Mouse (Mus musculus) megakaryocyte progenitor cell, adult 5-6 weeks (primary cell): ENCODE measurements around the gene Cyp27a1. TPM values are rescaled to one million over a fixed set of nuclear protein-coding genes. Genes with fewer than 3 reads are reported as not detected.

Source experiments
- ATAC-seq: replicated peaks from 2 replicates; pipeline ENCODE4 v1.8.0; 2016; ENCODE audit warnings: mild to moderate bottlenecking, moderate TSS enrichment, inconsistent platforms; ENCODE audit not compliant: poor library complexity
- total RNA-seq, 2 experiments: library from RNA; stranded (forward) in 1 of 2; stranded (reverse) in 1 of 2; fragments of 157-497, 149-512 nt in 1 of 2; fragments of 200-1000 nt in 1 of 2; gene quantifications; 2 replicates each; pipeline versions ENCODE4 v1.2.3 to v1.2.4; 2015 to 2017

The Cyp27a1 gene
- total RNA-seq, 2 experiments from 2014 or later: 2.4 to 4.5 TPM

DNA sequence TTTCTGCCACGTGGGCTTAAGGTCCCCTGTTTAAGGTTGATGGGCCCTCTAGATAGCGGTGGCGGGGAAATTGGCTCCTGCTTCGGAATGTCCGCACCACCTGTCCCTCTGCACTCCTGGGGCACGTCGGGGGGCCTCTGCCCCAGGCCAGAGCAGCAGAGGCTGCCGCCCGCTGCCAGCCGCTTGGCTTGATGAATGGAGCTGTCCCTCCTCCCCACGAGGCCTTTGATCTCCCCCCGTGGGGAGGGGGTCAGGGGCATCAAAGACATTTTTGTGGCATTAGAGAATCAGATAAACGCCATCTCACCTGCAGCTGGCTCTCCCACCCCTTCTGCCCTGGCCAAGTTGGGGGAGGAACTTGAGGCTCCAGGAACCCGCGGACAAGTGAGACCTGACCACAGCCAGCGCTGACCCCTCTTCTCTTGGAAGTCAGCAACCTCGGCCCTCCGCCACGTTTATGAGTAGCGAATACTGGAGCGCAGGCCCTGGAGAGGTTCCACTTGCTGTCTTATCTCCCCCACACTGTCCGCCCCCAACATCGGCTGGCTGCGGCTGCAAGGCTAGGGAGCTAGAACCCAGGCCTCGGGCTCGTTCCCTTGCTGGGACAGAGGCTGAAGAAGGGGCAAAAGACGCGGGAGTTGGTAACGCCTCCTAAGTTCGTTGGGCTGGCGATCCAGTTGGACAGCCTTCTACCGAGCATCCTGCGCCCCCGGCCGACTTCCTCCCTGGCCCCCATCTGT lies 57.5 kb downstream of the Cyp27a1 start:
- ATAC-seq: no peak

DNA sequence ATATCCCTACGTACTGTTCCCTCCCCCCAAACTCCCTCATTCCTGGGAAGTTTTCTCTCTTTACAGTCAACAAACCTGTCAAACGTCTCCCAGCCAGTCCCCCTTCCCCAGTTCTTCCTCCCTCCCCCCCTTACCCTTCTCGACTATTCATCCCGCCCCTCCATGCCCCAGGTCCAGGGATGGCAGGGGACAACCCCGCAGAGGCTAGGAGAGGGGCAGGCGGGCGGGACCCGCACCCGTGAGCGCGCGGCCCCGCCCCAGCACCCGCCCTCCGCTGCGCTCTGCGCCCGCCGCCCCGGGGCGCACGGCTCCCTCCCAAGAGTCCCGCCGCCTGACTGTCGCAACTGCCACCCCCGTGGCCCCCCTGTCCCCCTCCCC lies 58.1 kb downstream of the Cyp27a1 start:
- no peak for ATAC-seq

DNA sequence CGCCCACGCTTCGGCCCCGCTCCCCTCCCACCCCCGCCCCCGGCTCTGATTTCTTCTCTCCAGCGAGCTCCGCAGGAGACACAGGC lies 58.3 kb downstream of the Cyp27a1 start, which contains the start of gene Wnt6:
TSS of gene Wnt6 (plus strand) at position 48 of the 86 bp plus-strand sequence.
- no peak for ATAC-seq

DNA sequence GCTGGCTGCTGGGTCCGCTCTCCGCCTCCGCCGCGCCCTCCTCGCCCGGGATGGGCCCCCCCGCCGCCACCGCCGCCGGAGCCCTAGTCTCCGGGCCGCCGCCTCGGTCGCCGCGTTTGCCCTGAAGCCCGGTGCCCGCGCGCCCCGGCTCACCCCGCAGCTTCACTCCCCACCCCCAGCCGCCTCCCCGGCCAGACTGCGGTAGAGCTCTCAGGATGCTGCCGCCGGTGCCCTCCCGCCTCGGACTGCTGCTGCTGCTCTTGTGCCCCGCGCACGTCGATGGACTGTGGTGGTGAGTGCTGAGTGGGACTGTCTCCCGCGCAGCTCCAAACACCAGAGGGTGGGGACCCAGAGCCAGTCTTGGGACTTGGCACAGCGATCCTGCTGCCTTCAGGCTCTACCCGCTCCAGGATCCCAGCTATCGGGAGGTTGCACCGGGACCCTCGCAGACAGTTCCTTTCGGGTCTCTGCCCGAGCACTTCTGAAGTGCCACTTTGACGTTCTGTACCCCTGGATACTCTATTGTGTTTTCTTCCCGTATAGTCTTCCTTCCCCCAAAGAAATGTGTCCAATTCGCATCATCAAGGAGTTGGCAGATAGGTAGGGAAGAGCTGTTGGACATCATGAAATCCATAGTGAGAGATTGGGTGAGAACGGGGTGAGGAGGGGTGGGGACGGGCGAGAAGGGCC lies 58.7 kb downstream of the Cyp27a1 start:
- no peak for ATAC-seq

DNA sequence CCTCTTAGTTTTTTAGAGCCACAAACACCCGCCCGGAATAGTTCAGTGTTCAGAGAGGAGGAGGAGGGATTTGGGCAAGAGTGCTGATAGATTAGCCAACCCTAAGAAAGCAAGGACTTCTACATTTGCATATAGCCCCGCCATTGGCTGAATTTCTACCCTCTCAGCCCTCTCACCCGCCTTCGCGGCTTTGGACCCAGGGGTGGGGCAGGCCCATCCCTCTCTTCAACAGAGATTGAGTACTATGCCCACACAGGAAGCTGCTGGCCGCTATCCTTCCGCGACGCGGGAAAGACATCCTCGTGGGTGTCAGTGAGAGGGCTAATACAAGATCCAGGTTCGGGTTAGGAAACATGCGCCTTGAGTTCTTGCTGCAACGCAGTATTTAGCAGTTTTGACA lies 59.8 kb downstream of the Cyp27a1 start:
- peak; percentile 96 for ATAC-seq

DNA sequence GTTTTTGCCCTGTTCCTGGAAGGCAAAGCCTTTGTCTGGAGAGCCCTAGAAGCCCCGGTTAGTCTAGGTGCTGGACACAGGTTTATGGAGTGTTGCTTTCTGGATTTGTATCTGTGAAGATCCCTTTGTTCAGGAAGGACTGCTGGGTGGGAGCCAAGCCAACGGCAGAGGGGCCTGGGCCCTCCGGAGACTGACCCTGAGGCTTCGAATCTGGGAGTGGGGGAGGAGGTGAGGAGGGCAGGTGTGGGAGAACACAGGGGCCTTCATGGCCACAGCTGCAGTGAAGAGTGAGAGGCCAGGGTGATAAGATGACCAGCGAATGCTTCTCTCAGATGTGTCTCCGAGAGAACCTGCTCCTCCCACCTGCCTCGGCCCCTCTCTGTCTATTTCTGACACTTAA lies 60.7 kb downstream of the Cyp27a1 start:
- ATAC-seq: no peak

DNA sequence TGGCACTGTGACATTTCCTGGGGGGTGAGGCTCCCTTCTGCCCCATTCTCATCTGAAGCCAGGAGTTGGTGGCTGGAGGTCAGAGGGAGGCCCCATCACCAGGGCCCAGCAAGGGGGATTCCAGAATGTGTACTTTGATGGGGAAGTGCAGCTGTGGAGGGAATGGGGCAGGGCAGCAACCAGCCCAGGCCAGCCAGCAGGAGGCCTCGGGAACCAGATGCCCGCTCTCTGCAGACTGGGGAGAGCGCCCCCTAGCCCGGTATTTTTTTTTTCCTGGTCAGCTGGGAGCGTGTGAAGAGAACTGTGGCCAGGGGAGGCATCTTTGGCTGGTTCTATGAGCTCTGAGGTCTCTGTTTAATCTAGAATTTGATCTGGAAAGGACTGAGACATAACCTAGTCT lies 62.4 kb downstream of the Cyp27a1 start:
- peak; percentile 49 for ATAC-seq

DNA sequence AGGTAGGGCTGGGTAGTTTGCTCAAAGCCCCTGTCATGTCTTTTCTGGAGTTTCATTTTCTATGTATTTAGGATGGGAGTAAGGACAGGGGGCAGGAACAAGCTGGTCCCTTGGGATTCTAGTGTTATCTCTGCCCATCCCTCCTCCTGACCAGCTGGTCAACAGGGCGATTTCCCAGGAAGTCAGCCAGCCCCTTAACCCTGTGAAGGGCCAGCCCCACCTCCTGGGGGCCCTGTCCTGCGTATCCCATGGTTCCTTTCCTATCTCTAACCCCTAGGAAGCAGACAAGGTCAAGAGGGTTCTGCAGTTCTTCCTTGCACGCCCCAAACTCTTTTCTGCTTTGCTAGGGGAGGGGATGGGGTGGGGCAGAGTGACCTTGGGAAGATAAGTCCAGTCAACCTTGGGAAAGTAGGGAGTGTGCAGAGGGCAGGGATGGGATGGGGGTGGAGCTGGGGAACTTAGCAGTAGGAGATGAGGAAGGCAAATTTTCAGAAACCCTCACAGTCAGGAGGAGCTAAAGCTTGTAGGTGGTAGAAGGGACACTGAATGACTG lies 65.6 kb downstream of the Cyp27a1 start:
- ATAC-seq: no peak

DNA sequence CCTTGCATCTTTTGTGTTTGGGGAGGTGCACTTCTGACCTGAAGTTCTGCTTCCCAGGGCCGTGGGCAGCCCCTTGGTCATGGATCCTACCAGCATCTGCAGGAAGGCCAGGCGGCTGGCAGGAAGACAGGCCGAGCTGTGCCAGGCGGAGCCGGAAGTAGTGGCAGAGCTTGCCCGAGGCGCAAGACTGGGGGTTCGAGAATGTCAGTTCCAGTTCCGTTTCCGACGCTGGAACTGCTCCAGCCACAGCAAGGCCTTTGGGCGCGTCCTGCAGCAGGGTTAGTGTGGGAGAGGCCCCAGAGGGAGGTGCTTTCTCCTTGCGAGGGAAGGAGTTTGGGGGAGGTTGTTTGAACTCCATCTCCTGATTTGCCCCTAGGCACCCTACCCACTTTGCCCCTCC lies 68.7 kb downstream of the Cyp27a1 start:
- peak; percentile 62 for ATAC-seq

DNA sequence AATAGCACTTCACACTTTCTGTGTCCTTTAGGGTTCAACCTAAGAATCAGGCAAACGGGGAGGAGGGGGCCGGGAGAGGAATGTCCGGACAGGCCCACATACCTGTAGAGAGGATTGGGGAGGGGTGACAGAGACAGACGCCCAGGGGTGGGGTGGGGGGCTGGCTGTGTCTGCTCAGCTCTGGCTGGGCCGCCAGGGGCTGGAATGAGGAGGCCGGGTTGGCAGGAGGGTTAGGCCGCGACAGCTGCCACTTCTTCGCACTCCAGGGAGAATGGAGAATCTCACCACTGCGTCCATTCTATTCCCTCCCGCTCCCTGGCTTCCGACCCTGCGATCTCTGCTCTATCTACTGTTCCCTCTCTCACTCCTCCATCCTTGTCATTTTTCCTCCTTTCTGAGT lies 70.2 kb downstream of the Cyp27a1 start:
- ATAC-seq: no peak

DNA sequence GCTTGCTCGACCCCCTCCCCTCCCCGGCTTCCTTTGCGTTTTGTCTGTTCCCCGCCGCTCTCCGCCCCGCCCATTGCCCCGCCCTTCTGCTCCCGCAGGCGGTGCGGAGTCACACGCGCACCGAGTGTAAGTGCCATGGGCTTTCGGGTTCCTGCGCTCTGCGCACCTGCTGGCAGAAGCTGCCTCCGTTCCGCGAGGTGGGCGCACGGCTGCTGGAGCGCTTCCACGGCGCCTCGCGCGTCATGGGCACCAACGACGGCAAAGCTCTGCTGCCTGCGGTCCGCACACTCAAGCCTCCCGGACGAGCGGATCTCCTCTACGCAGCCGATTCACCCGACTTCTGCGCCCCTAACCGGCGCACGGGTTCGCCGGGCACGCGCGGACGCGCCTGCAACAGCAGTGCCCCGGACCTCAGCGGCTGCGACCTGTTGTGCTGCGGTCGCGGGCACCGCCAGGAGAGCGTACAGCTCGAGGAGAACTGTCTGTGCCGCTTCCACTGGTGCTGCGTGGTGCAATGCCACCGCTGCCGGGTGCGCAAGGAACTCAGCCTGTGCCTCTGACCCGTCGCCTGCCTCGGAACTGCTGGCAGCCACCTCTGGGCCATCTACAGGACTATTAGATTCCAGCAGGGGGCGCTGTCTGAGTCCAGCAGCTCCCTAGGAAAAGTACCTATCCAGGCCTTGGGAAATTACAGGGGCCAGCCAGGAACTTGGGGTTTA lies 70.8 kb downstream of the Cyp27a1 start:
- peak; percentile 57 for ATAC-seq

Other genes with a start within 250 kb of the Cyp27a1 start
- 58.9 and 65.3 TPM in 2 replicates for gene Cnot9, start 207.5 kb upstream of the Cyp27a1 start, total RNA-seq (2015)
- gene Cnot9, start 207.5 kb upstream of the Cyp27a1 start, total RNA-seq (2017): 70.1 and 87.8 TPM in 2 replicates
- not detected in 2 replicates for gene Plcd4, start 170.7 kb upstream of the Cyp27a1 start, total RNA-seq (2015)
- not detected in 2 replicates for gene Plcd4, start 170.7 kb upstream of the Cyp27a1 start, total RNA-seq (2017)
- 27.7 and 29.5 TPM in 2 replicates for gene Usp37, start 169.3 kb upstream of the Cyp27a1 start, total RNA-seq (2015)
- gene Usp37, start 169.3 kb upstream of the Cyp27a1 start, total RNA-seq (2017): 30.5 and 42.6 TPM in 2 replicates
- 16.6 and 17.9 TPM in 2 replicates for gene Zfp142, start 125.3 kb upstream of the Cyp27a1 start, total RNA-seq (2015)
- 7.1 and 8.4 TPM in 2 replicates for gene Zfp142, start 125.3 kb upstream of the Cyp27a1 start, total RNA-seq (2017)
- gene Bcs1l, start 125.3 kb upstream of the Cyp27a1 start, total RNA-seq (2015): 18.4 and 28.7 TPM in 2 replicates
- 22.7 and 28.0 TPM in 2 replicates for gene Bcs1l, start 125.3 kb upstream of the Cyp27a1 start, total RNA-seq (2017)
- 16.3 and 16.7 TPM in 2 replicates for gene Rnf25, start 112.2 kb upstream of the Cyp27a1 start, total RNA-seq (2015)
- 24.3 and 43.2 TPM in 2 replicates for gene Rnf25, start 112.2 kb upstream of the Cyp27a1 start, total RNA-seq (2017)
- gene Stk36, start 112.1 kb upstream of the Cyp27a1 start, total RNA-seq (2015): 0.32 TPM in 1 of 2 replicates, not detected in the other
- gene Stk36, start 112.1 kb upstream of the Cyp27a1 start, total RNA-seq (2017): not detected in 2 replicates
- 16.6 and 27.2 TPM in 2 replicates for gene Ttll4, start 51.8 kb upstream of the Cyp27a1 start, total RNA-seq (2015)
- gene Ttll4, start 51.8 kb upstream of the Cyp27a1 start, total RNA-seq (2017): 19.6 and 21.9 TPM in 2 replicates
- gene Prkag3, start 35.6 kb downstream of the Cyp27a1 start, total RNA-seq (2015): not detected in 2 replicates
- gene Prkag3, start 35.6 kb downstream of the Cyp27a1 start, total RNA-seq (2017): not detected in 2 replicates
- gene Wnt6, start 58.3 kb downstream of the Cyp27a1 start, total RNA-seq (2015): 0.07 and 0.17 TPM in 2 replicates
- gene Wnt6, start 58.3 kb downstream of the Cyp27a1 start, total RNA-seq (2017): 0.74 TPM in 1 of 2 replicates, not detected in the other
- not detected in 2 replicates for gene Wnt10a, start 77.9 kb downstream of the Cyp27a1 start, total RNA-seq (2015)
- not detected in 2 replicates for gene Wnt10a, start 77.9 kb downstream of the Cyp27a1 start, total RNA-seq (2017)
- not detected in 2 replicates for gene Cdk5r2, start 141.4 kb downstream of the Cyp27a1 start, total RNA-seq (2015)
- not detected in 2 replicates for gene Cdk5r2, start 141.4 kb downstream of the Cyp27a1 start, total RNA-seq (2017)
- not detected in 2 replicates for gene Fev, start 171.8 kb downstream of the Cyp27a1 start, total RNA-seq (2015)
- not detected in 2 replicates for gene Fev, start 171.8 kb downstream of the Cyp27a1 start, total RNA-seq (2017)
- not detected in 2 replicates for gene Cryba2, start 179.6 kb downstream of the Cyp27a1 start, total RNA-seq (2015)
- gene Cryba2, start 179.6 kb downstream of the Cyp27a1 start, total RNA-seq (2017): not detected in 2 replicates
- not detected in 2 replicates for gene Cfap65, start 222.0 kb downstream of the Cyp27a1 start, total RNA-seq (2015)
- gene Cfap65, start 222.0 kb downstream of the Cyp27a1 start, total RNA-seq (2017): not detected in 2 replicates
- gene Ihh, start 238.1 kb downstream of the Cyp27a1 start, total RNA-seq (2015): 0.07 TPM in 1 of 2 replicates, not detected in the other
- not detected in 2 replicates for gene Ihh, start 238.1 kb downstream of the Cyp27a1 start, total RNA-seq (2017)